8 mouse cellular contexts compared by ENCODE assay signal in the genomic region with DNA sequence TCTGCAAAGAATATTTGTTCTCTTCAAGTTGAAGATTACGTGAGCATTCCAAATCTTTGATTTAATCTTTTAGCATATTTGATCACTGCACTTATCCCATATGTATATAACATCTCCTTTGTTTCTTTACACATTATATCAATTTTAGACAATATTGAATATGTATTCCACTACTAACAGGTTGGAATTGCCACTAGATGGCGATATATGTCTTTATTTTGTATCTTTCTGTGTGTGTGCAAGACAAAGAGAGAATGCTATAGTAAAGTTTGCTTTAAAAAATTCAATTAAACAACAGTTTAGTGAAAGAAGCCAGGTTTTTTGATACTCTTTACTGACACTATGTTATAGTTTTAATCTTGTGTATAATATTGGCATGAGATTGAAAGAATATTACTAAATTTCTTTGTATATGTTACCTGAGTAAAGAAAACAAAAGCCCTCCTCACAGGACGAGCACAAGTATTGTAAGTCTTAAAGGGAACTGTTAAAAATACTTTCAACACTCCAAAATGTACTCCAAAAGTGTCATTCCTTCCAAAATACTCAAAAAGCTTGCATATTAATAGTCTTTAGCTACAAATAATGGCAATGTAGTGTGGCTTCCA. TPM values are rescaled to one million over a fixed set of nuclear protein-coding genes. Genes with fewer than 3 reads are reported as not detected.
DNase-seq lines count a peak whose midpoint lies in the region; ATAC-seq and TF ChIP-seq lines count a peak whose summit lies in the region.

No protein-coding gene starts in this region.

- no peak overlapping the region for H3K27ac ChIP-seq in lung, embryonic 14.5 days (ENCODE audit: low read depth)
- no peak overlapping the region for H3K27ac ChIP-seq in hindbrain, embryonic 12.5 days

- H3K9ac ChIP-seq in lung, embryonic 14.5 days: no peak overlapping the region
- no peak overlapping the region for H3K9ac ChIP-seq in hindbrain, embryonic 12.5 days

- no peaks in the 10 kb centered on the region for H3K36me3 ChIP-seq in lung, embryonic 14.5 days (ENCODE audit: insufficient read depth)
- no peaks in the 10 kb centered on the region for H3K36me3 ChIP-seq in hindbrain, embryonic 12.5 days

- H3K4me1 ChIP-seq in lung, embryonic 14.5 days (ENCODE audit: insufficient read depth): no peaks in the 10 kb centered on the region
- no peaks in the 10 kb centered on the region for H3K4me1 ChIP-seq in hindbrain, embryonic 12.5 days

- 40% methylated on average over 3 of the region's 3 CpGs for WGBS in lung, embryonic 14.5 days
- WGBS in hindbrain, embryonic 12.5 days: 46% methylated on average over 3 of the region's 3 CpGs

- TF ChIP-seq CTCF in lung, embryonic 14.5 days (IDR thresholded peaks at IDR 0.05; ENCODE audit: low read depth): peak; percentile 59

- DNase-seq in cerebellum, postnatal 10 days: peak; percentile 25 to 82
- DNase-seq in cerebellum, adult 11 months: no peak
- DNase-seq in lung, embryonic 14.5 days: peak; percentile 89
- DNase-seq in lung, postnatal 14 days: no peak
- DNase-seq in retina, postnatal 7 days (ENCODE audit: low read depth, low spot score): peak; percentile 43
- DNase-seq in thymus, postnatal 4 days: no peak
- DNase-seq in cerebellum, adult 8-10 months: no peak

- no peaks in the 10 kb centered on the region for H3K27me3 ChIP-seq in lung, embryonic 14.5 days (ENCODE audit: insufficient read depth, low read length)
- H3K27me3 ChIP-seq in hindbrain, embryonic 12.5 days: no peaks in the 10 kb centered on the region

- peak; percentile 79; the same call in 1 of the 2 replicates for ATAC-seq in lung, embryonic 14.5 days (ENCODE audit: insufficient read depth)
- ATAC-seq in hindbrain, embryonic 12.5 days (ENCODE audit: low FRiP score): 0 out of 2 replicates have a peak, but pooled peaks have one; percentile 65

- H3K9me3 ChIP-seq in lung, embryonic 14.5 days (ENCODE audit: low read depth, low read length): no peaks in the 10 kb centered on the region
- no peaks in the 10 kb centered on the region for H3K9me3 ChIP-seq in hindbrain, embryonic 12.5 days (replicated peaks)

- H3K4me3 ChIP-seq in lung, embryonic 14.5 days (ENCODE audit: low read depth, low read length): no peak overlapping the region
- no peak overlapping the region for H3K4me3 ChIP-seq in hindbrain, embryonic 12.5 days

- no peak overlapping the region for H3K4me2 ChIP-seq in lung, embryonic 14.5 days
- no peak overlapping the region for H3K4me2 ChIP-seq in hindbrain, embryonic 12.5 days (replicated peaks)

RNA-seq across cellular contexts. Expression of a gene that starts 42.7 kb away (rescaled TPM):
- not detected in 2 replicates for polyA plus RNA-seq in lung, embryonic 14.5 days (2014; fragmentation: Nextera tagmentation; extraction: Ambion mirVana)
- polyA plus RNA-seq in hindbrain, embryonic 12.5 days (2016; fragmentation: Nextera tagmentation; extraction: Ambion mirVana): not detected in 2 replicates

Comparison
In these comparisons a context has a peak if more than half of its experiments do, and no peak if none do; other contexts are left out.
1. DNase-seq: peak in cerebellum, postnatal 10 days (2 of 2), lung, embryonic 14.5 days (single experiment) and retina, postnatal 7 days (single experiment); none in cerebellum, adult 11 months (single experiment), lung, postnatal 14 days (single experiment), thymus, postnatal 4 days (single experiment) and cerebellum, adult 8-10 months (single experiment).